20 mouse cellular contexts compared by ENCODE assay signal in the genomic region with DNA sequence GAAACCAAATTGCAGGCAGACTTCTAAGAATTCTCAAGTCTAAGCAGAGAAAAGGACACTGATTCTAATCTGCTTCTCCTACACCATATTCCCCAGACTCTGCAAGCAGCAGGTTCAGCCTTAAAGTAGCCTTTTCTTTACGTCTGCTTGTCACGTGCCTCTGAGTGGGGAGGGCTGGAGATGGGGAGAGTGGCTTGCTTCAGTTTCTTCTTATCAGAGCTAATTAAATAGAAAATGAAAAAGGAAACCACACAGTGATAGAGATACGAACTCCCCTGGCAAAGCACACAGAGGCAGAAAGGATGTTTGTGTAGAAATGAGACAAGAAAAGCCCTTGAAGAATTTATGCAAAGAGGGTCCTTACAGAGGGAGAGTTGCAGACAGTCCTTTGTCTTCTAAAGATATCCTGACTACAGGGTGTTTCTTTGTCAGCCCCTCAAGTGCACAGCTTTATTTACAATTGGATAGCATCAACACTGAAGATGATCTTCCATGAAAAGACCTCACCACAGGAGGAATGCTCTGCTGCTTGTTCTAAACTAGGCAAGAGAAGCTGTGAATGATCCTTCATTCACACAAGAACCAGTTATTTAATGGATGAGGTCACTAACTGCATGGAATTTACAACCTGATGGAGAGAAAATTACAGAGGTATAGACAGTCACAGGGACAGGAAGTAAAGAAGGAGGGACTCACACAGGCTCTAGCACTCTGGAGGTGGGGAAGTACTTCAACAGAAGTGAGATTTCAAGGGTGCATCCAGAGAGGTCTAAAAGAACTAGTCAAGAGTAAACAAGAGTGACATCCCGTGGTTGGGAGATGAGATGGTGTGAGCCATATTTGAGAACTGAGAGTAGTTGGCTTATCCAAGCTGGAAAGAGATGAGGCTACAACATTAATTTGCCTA. TPM values are rescaled to one million over a fixed set of nuclear protein-coding genes. Genes with fewer than 3 reads are reported as not detected.
DNase-seq lines count a peak whose midpoint lies in the region; ATAC-seq and TF ChIP-seq lines count a peak whose summit lies in the region.
"Had no signal": no experiment of that assay in that cellular context is flagged by ENCODE, and none has a peak within 500 bp of the region (broad histone marks: within the 10 kb centered on the region; RNA-seq: fewer than 3 reads in every experiment).

No protein-coding gene starts in this region.

- H3K27me3 ChIP-seq in hindbrain, embryonic 14.5 days (ENCODE audit: control insufficient read depth, insufficient read depth, low read length) = no peaks in the 10 kb centered on the region
- no peaks in the 10 kb centered on the region for H3K27me3 ChIP-seq in hindbrain, postnatal 0 days (ENCODE audit: insufficient read depth, low read length)
- H3K27me3 ChIP-seq in MEL (ENCODE audit: control insufficient read depth in 1 of 2, insufficient read depth in 2 of 2, low read length in 2 of 2) = no peaks in the 10 kb centered on the region
- no peaks in the 10 kb centered on the region for H3K27me3 ChIP-seq in stomach, embryonic 14.5 days (ENCODE audit: control insufficient read depth, insufficient read depth, low read length)
- no peaks in the 10 kb centered on the region for H3K27me3 ChIP-seq in embryonic facial prominence, embryonic 10.5 days (replicated peaks; ENCODE audit: low read depth, poor library complexity, severe bottlenecking)
- H3K27me3 ChIP-seq: heart, embryonic 15.5 days; neural tube, embryonic 13.5 days had no signal

- no peaks in the 10 kb centered on the region for H3K9me3 ChIP-seq in hindbrain, embryonic 14.5 days (ENCODE audit: control insufficient read depth, low read length)
- no peaks in the 10 kb centered on the region for H3K9me3 ChIP-seq in hindbrain, postnatal 0 days (ENCODE audit: low read length)
- H3K9me3 ChIP-seq in MEL (replicated peaks; ENCODE audit: insufficient read depth, low read length) = no peaks in the 10 kb centered on the region
- H3K9me3 ChIP-seq in stomach, embryonic 14.5 days (ENCODE audit: control insufficient read depth, low read depth, low read length) = no peaks in the 10 kb centered on the region
- H3K9me3 ChIP-seq in embryonic facial prominence, embryonic 10.5 days = no peaks in the 10 kb centered on the region
- H3K9me3 ChIP-seq: heart, embryonic 15.5 days; neural tube, embryonic 13.5 days had no signal

- TF ChIP-seq POLR2A in MEL (IDR thresholded peaks at IDR 0.05; ENCODE audit: control insufficient read depth in 1 of 2, insufficient read depth in 1 of 2, low read depth in 1 of 2, low read length in 2 of 2, poor library complexity in 1 of 2) = no peak

- no peak for TF ChIP-seq RAD21 in MEL (IDR thresholded peaks at IDR 0.05; ENCODE audit: low read depth, low read length)

- DNase-seq in hindbrain, embryonic 14.5 days (ENCODE audit: low spot score) = no peak
- no peak for DNase-seq in hindbrain, postnatal 0 days (ENCODE audit: low spot score)
- DNase-seq in MEL (ENCODE audit: low read depth, low spot score) = no peak
- DNase-seq in induced T-regulatory cell, adult 2 months (ENCODE audit: low read depth) = peak; percentile 1
- DNase-seq in lung, postnatal 36 days = no peak
- no peak for DNase-seq in embryonic facial prominence, embryonic 10.5 days (ENCODE audit: low spot score)
- no peak for DNase-seq in thymus, adult 18-20 months
- DNase-seq: adrenal gland, adult 2 months; cerebellum, adult 9-11 months; heart, adult 18-20 months; heart, postnatal 4 days; kidney, adult 18-20 months had no signal

- peak; percentile 31; the same call in 1 of the 2 replicates for ATAC-seq in hindbrain, embryonic 14.5 days (ENCODE audit: low FRiP score)
- ATAC-seq in hindbrain, postnatal 0 days = no peak
- peak; percentile 62; the same call in 1 of the 2 replicates for ATAC-seq in stomach, embryonic 14.5 days (ENCODE audit: insufficient number of reproducible peaks, insufficient read depth, low FRiP score, low read depth)
- ATAC-seq: hindbrain, embryonic 16.5 days had no signal

- TF ChIP-seq CTCF in hindbrain, postnatal 0 days (IDR thresholded peaks at IDR 0.05; ENCODE audit: low read depth) = no peak
- TF ChIP-seq CTCF in MEL (IDR thresholded peaks at IDR 0.05 in 2 of 3, conservative IDR thresholded peaks at IDR 0.05 in 1 of 3; ENCODE audit: control insufficient read depth in 1 of 3, insufficient read depth in 1 of 3, low read depth in 2 of 3, low read length in 3 of 3, poor library complexity in 1 of 3, severe bottlenecking in 1 of 3) = no peak

- H3K36me3 ChIP-seq in hindbrain, embryonic 14.5 days (replicated peaks; ENCODE audit: control insufficient read depth, insufficient read depth) = no peaks in the 10 kb centered on the region
- H3K36me3 ChIP-seq in hindbrain, postnatal 0 days (ENCODE audit: insufficient read depth, low read length) = no peaks in the 10 kb centered on the region
- H3K36me3 ChIP-seq in MEL (ENCODE audit: control insufficient read depth in 1 of 2, insufficient read depth in 2 of 2, low read length in 2 of 2) = no peaks in the 10 kb centered on the region
- no peaks in the 10 kb centered on the region for H3K36me3 ChIP-seq in stomach, embryonic 14.5 days (ENCODE audit: control insufficient read depth, insufficient read depth, low read length)
- H3K36me3 ChIP-seq in embryonic facial prominence, embryonic 10.5 days (replicated peaks) = no peaks in the 10 kb centered on the region
- H3K36me3 ChIP-seq: heart, embryonic 15.5 days; neural tube, embryonic 13.5 days had no signal

- no peaks in the 10 kb centered on the region for H3K4me1 ChIP-seq in hindbrain, embryonic 14.5 days (replicated peaks; ENCODE audit: control insufficient read depth, insufficient read depth, low read length)
- H3K4me1 ChIP-seq in hindbrain, postnatal 0 days (ENCODE audit: insufficient read depth, low read length) = no peaks in the 10 kb centered on the region
- no peaks in the 10 kb centered on the region for H3K4me1 ChIP-seq in MEL (ENCODE audit: control insufficient read depth in 1 of 2, insufficient read depth in 2 of 2, low read length in 2 of 2)
- no peaks in the 10 kb centered on the region for H3K4me1 ChIP-seq in stomach, embryonic 14.5 days (ENCODE audit: control insufficient read depth, insufficient read depth, low read length)
- H3K4me1 ChIP-seq in embryonic facial prominence, embryonic 10.5 days = no peaks in the 10 kb centered on the region

- 31% methylated on average over 4 of the region's 4 CpGs for WGBS in hindbrain, embryonic 14.5 days
- 26% methylated on average over 4 of the region's 4 CpGs for WGBS in hindbrain, postnatal 0 days
- 43% methylated on average over 4 of the region's 4 CpGs for WGBS in stomach, embryonic 14.5 days
- 43% methylated on average over 4 of the region's 4 CpGs for WGBS in embryonic facial prominence, embryonic 10.5 days

- H3K9ac ChIP-seq in hindbrain, embryonic 14.5 days = no peak overlapping the region
- no peak overlapping the region for H3K9ac ChIP-seq in hindbrain, postnatal 0 days (replicated peaks; ENCODE audit: low read length)
- no peak overlapping the region for H3K9ac ChIP-seq in MEL (ENCODE audit: control insufficient read depth, low read depth, low read length, poor library complexity, severe bottlenecking)
- H3K9ac ChIP-seq in stomach, embryonic 14.5 days (replicated peaks; ENCODE audit: low read depth, low read length) = no peak overlapping the region
- H3K9ac ChIP-seq: heart, embryonic 15.5 days; liver, embryonic 14.5 days; neural tube, embryonic 13.5 days had no signal

- H3K4me2 ChIP-seq in hindbrain, embryonic 14.5 days (replicated peaks) = no peak overlapping the region
- no peak overlapping the region for H3K4me2 ChIP-seq in hindbrain, postnatal 0 days (ENCODE audit: low read depth, low read length)
- H3K4me2 ChIP-seq in stomach, embryonic 14.5 days (replicated peaks; ENCODE audit: low read depth, low read length) = no peak overlapping the region
- H3K4me2 ChIP-seq: heart, embryonic 15.5 days; neural tube, embryonic 13.5 days had no signal

- no peak overlapping the region for H3K4me3 ChIP-seq in hindbrain, embryonic 14.5 days (replicated peaks; ENCODE audit: low read length)
- H3K4me3 ChIP-seq in hindbrain, postnatal 0 days (ENCODE audit: low read length) = no peak overlapping the region
- no peak overlapping the region for H3K4me3 ChIP-seq in MEL (ENCODE audit: control insufficient read depth in 1 of 2, insufficient read depth in 1 of 2, low read depth in 2 of 2, low read length in 2 of 2)
- H3K4me3 ChIP-seq in stomach, embryonic 14.5 days (ENCODE audit: low read depth, low read length) = no peak overlapping the region
- no peak overlapping the region for H3K4me3 ChIP-seq in embryonic facial prominence, embryonic 10.5 days
- H3K4me3 ChIP-seq: heart, embryonic 15.5 days; neural tube, embryonic 13.5 days had no signal

- H3K27ac ChIP-seq in hindbrain, embryonic 14.5 days = peak overlapping the region; percentile 12; the same call in 1 of the 2 replicates
- H3K27ac ChIP-seq in hindbrain, postnatal 0 days = no peak overlapping the region
- no peak overlapping the region for H3K27ac ChIP-seq in MEL (ENCODE audit: control insufficient read depth, low read depth, low read length)
- H3K27ac ChIP-seq in stomach, embryonic 14.5 days (ENCODE audit: low read length) = no peak overlapping the region
- no peak overlapping the region for H3K27ac ChIP-seq in embryonic facial prominence, embryonic 10.5 days (replicated peaks)
- H3K27ac ChIP-seq: heart, embryonic 15.5 days; kidney, postnatal 0 days; liver, embryonic 14.5 days; neural tube, embryonic 13.5 days had no signal

- no peak for TF ChIP-seq EP300 in MEL (IDR thresholded peaks at IDR 0.05; ENCODE audit: low read depth in 1 of 2, low read length in 2 of 2)

- no peaks in the 10 kb centered on the region for H3K79me2 ChIP-seq in MEL (ENCODE audit: control insufficient read depth, insufficient read depth, low read length, poor library complexity)

TF ChIP-seq in MEL, 35 proteins besides CTCF, POLR2A, EP300 and RAD21 (continues in another document):
- TF ChIP-seq MXI1 (IDR thresholded peaks at IDR 0.05; ENCODE audit: low read depth, low read length) (no peak), ZC3H11A (IDR thresholded peaks at IDR 0.05; ENCODE audit: low read depth, low read length) (no peak), GABPA (IDR thresholded peaks at IDR 0.05; ENCODE audit: low read depth, low read length) (no peak), KAT2A (conservative IDR thresholded peaks at IDR 0.05; ENCODE audit: low read depth, low read length) (no peak), MYB (IDR thresholded peaks at IDR 0.05; ENCODE audit: low read depth, low read length) (no peak), RCOR1 (IDR thresholded peaks at IDR 0.05; ENCODE audit: low read depth, low read length) (no peak)

RNA-seq across cellular contexts. Expression of gene Morc1, which starts 44.1 kb away (rescaled TPM):
- polyA plus RNA-seq in hindbrain, embryonic 14.5 days (2014; fragmentation: Nextera tagmentation; extraction: Ambion mirVana) = 0.07 and 0.15 TPM in 2 replicates
- total RNA-seq in hindbrain, postnatal 0 days (2014; rRNA removed) = 0.21 TPM in 1 of 2 replicates, not detected in the other
- 0.11 and 0.20 TPM in 2 replicates for polyA plus RNA-seq in hindbrain, postnatal 0 days (2015; fragmentation: Nextera tagmentation; extraction: Ambion mirVana)
- total RNA-seq in MEL (2012; rRNA removed) = not detected in 2 replicates
- not detected for polyA plus RNA-seq in MEL (2012; ENCODE audit: insufficient read depth in 1 of 2, insufficient read length in 2 of 2, low read depth in 1 of 2, low replicate concordance in 2 of 2, missing spikeins in 1 of 2)
- 0.10 and 0.27 TPM in 2 replicates for polyA plus RNA-seq in stomach, embryonic 14.5 days (2014; fragmentation: Nextera tagmentation; extraction: Ambion mirVana)
- not detected in 2 replicates for polyA plus RNA-seq in embryonic facial prominence, embryonic 10.5 days (2016; fragmentation: Nextera tagmentation; extraction: Ambion mirVana)
- total RNA-seq: adrenal gland, adult 2 months; gastrocnemius, adult 8-10 months; heart, adult 18-20 months; heart, postnatal 4 days; megakaryocyte, adult 5-6 weeks had no signal
- polyA plus RNA-seq: adrenal gland, adult 2 months; liver, embryonic 14.5 days had no signal
